Mouse (Mus musculus) testis, adult 2 months (tissue): ENCODE results near the gene Smpd3.

Experiments used
- CTCF ChIP-seq: fragments of 200-500 bp; IDR thresholded peaks from 2 replicates; pipeline ENCODE4 v1.5.1; 2012; ENCODE audit warnings: low read depth, mild to moderate bottlenecking, inconsistent platforms, low read length, moderate library complexity; ENCODE audit not compliant: control insufficient read depth, insufficient read depth, insufficient replicate concordance
- POLR2A ChIP-seq: fragments of 200-500 bp; IDR thresholded peaks from 2 replicates; pipeline ENCODE4 v1.6.1; 2012; ENCODE audit warnings: low read depth, mild to moderate bottlenecking, inconsistent platforms, low read length, moderate library complexity; ENCODE audit not compliant: control insufficient read depth

GRCm38 (mm10) chr8:106219620-106220019 is 118.2 kb downstream of the Smpd3 start:
- TF ChIP-seq POLR2A (no peak), CTCF (no peak)
